Mouse (Mus musculus): ENCODE measurements at regions not wholly inside any gene's neighbourhood (a gene's known extent, or its start where the extent isn't known, plus 50 kb on each side); places are given as distances from the start of the nearest gene placed in this dataset.

DNA sequence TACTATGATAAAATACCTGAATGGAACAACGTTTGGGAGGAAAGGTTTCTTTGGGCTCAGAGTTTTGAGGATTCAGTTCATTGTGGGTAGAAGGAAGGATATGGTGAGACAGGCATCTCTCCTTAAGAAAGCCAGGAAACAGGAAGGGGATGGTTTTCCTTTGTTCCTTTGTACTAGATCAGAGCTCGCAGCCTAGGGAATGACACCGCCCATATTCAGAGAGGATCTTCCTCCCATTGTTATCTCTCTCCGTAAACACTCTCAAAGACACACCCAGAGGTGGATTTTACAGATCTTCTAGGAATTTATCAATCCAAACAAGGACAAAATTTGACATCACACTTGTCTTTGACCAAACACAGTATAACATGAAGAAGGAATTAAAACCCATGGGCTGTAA is 439.0 kb downstream of the Wdr11 start:
- no peak for DNase-seq (ENCODE audit: extremely low spot score)

DNA sequence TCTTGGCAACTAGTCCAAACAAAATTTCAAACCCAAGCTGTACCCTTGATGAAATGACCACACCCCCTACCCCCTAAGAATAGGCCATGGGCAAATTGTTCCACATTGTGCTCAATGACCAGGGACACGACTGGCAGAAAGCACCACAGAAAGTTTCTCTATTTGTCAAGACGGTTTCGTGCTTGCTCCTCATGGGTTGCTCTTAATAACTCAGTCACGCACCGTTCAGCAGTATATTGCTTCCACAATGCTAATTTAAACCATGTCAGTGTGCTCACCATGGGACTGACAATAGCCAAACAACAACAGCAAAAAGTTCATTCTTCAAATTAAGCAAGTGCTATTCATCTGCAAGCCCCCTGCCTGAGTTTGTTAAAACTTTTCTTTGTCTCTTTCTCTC is 444.6 kb downstream of the Wdr11 start:
- no peak for DNase-seq (ENCODE audit: extremely low spot score)

DNA sequence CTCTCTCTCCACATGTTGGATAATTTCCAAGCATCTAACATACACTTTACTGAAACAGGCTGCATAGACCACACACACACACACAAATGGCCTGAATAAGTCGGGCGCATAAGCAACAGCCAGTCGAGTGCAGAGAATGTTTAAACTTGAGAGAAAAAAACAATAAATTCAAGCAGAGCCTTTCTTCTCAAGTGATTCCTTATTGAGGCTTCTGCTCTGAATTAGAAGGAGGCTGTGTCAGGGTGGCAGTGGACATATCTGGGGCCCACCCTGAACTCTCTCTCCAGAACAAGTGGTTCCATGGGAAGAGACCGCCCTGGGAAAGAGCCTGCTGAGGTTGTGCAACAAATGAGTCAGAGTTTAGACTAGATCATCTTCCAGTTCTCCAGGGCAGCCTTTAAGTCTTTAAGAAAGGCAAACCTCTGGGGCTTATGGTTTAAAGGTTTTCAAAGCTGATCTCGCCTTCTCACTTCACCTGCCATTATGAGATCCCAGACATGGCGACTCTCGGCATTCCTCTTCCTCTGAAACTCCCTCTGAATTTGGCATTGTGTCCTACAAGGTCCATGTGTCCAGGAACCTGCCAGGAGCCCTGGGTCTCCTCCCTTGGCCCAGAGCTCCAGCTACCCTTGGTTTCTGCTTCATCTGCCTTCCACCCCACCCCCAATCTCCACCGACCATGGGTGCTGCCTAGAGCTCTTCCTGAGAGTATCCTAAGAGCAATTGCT is 445.3 kb downstream of the Wdr11 start:
- DNase-seq (ENCODE audit: extremely low spot score): no peak

DNA sequence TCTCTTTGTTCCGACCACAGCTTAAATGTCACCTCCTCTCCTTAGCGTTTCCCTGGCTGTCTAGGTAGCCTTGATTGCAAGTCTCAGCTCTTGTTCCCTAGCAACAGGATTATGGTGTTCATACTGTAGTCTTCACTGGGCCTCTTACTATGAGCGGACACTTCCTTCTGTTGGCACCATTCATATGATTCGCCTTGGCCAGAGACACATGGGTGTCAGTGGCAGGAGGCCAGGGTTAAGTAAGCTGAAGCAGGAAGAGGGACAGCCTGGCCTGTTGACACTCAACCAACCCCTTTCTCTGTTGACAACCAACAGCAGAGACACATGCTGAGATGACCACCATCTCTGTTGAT is 445.9 kb downstream of the Wdr11 start:
- no peak for DNase-seq (ENCODE audit: extremely low spot score)

DNA sequence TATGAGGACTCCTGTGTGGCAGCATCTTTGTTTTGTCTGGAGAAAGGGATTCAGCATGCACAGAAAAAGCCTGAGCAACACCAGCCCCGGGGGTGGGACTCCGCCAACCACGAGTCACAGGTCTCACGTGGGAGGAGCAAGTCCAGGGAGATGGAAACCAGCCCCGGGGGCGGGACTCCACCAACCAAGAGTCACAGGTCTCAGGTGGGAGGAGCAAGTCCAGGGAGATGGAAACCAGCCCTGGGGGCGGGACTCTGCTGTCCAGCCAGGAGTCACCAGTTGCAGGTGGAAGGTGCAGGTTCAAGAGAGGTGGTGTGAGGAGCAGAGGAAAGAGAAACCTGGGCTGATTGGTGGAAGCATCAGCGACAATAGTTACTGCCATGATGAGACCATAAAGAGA is 448.9 kb downstream of the Wdr11 start:
- DNase-seq (ENCODE audit: extremely low spot score): no peak

DNA sequence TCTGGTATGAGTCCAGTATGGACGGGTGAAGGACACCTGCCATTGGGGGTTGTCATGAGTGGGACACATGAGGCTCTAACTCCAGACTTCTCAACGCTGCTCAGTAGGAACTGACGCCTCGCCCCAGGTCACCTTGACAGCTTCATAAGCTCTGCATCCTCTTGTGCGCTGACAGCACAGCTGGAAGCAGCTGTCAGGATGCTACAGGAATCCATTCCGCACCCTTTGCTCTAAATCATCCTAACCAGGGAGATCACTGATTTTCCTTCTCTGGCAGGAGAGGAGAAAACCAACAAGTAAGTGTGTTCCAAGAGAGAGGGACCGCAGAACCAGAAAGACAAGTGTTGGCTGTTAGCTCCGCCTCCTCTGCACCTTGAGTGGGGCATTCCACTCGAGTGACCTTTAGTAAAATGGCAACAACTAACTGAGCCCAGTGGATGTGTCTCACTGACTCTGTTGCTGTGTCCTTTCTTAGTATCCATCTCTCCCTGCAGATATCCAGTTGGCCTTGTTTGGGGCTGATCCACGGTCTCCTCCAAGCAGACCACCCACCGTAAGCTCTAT is 449.8 kb downstream of the Wdr11 start:
- DNase-seq (ENCODE audit: extremely low spot score): no peak

DNA sequence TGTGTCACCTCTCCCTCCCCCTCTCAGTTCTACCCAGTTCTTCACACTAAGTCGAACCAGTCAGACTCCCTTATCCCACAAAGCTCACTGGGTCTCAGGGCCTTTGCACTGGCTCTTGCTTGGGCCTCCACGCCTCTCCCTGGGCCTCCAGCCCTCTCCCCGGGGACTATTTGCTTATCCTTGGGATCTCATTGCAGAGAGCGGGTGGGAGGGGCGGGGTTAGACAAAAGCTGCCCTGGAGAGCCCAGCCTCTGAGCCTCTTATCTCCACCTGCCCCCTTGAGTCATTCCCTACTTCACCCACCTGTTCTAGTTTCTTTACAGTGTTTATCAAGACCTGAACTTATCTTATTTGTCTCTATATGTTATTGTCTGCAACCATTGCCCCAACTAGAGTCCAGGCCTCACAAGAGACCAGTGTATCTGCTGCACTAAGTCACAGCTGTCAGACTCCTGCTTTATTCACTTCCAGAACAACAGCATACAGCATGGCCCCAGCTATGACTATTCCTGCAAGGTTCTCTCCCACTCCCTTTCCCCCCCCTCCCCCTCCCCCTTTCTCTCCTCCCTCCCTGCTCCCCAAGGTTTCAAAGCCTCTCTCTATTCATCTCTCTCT is 450.7 kb downstream of the Wdr11 start:
- DNase-seq (ENCODE audit: extremely low spot score): no peak

DNA sequence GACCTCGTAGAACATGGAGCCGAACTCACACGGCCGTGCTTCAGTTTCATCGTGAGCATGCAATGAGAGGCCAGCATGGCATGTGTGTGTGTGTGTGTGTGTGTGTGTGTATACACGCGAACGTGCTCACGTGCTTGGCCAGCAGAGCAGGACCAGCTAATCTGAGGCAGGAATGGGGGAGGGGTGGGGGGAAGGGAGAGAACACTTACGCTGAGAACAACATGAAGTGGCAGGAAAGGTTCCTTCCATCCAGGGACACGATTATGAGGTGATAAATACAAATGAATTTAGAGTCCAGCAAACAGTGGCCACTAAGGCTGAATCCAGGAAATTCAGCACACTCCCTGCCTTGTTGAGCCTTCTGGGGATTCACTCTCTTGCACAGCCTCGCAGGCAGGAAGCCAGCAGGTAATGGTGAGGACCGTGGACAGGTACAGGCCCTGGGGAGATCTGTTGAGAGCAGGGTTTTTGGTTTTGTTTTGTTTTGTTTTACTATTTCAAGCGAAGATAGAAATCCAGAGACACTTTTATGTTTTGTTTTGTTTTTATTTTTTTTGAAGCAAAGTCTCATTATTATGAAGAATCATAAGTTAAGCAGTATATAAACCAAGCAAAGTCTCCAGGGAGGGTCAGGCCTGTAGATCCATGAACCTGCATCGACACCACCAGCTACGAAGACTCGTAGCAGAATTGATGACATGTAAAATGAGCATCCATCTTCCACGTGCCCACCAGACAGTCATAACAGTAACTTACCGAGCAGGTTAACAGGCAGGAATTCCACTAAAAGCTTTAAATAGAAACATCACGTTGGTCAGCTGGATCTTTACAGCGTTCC is 452.0 kb downstream of the Wdr11 start:
- no peak for DNase-seq (ENCODE audit: extremely low spot score)

DNA sequence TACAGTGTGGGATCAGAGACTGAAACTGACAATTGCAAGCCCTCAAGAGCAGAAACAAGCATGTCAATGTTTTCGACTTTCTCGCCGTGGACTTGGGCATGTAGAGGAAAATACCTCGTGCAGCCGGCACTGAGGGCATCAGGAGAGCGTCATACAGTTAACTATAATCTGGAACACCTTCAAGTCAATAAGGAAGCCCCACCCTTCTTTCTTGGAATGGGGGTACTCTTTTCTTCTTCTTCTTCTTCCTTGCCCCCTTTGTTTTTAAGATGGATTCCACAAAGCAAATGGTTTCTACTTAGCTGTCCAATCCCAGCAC is 452.5 kb downstream of the Wdr11 start:
- no peak for DNase-seq (ENCODE audit: extremely low spot score)

DNA sequence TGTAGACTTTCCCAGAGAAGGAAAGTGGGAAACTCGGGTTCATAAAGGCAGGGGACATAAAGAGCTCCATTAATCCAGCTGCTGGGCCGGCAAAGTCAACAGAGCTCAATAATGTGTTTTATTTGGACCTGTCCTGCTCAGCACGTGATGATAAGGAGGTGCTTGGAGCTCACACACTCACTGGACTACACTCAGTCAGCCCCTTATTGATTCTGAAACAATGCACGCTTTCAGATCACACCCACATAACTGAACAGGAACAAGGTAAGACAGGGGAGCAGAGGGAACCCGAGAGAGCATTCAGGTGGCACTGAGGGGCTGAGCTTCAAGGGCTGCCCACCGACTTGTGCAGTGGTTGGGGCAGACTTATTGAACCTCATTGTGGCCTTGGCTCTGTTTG is 452.9 kb downstream of the Wdr11 start:
- no peak for DNase-seq (ENCODE audit: extremely low spot score)

DNA sequence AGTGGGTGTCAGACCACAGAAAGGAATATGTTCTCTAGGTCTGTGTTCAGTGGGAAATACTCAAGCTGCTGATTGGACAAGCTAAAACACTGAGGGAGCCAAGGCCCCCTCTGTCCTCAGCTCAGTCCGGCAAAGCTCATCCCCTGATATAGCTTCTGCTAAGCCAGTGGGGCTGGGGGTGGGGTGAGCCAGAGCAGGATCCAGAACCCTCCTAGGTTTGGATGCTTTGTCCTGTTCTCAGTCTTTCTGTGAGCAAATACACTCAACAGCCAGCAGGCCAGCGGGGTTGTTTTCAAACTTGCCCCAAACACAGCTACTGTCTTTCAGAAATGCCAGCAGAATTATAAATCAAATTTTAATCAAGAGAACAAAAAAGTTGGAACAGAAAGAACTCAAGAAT is 454.4 kb downstream of the Wdr11 start:
- no peak for DNase-seq (ENCODE audit: extremely low spot score)

DNA sequence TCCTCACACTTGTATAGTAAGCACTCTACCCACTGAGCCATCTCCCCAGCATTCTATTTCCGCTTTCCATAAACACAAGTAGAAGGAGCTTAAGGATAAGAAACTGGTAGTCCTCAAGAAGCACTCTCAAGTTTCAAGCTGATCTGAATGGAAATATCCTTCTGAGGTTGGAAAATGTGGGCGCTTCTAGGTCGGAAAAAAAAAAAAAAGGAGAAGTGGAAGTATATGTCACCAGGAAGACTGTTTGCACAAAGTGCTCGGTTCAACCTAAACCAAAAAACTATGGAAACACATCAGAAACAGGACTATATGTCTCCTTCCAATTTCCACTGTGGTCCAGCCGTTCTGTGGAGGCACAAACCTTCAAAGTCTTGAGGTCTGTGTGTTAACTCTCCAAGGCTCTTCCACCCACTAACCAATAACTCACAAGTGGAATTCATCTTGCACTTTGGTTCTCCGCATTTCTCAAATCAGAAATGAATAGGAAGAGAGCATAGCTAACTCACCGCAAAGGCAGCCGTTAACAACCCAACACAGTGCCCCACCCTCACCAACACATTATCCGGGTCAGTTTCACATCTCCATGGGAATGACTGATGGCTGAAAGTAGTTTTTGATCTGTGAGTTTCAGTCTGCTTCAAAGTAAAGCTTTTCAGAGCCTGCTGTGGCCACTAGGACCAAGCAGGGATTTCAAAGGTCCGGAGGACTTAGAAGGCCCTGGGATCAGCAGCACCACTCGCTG is 455.8 kb downstream of the Wdr11 start:
- no peak for DNase-seq (ENCODE audit: extremely low spot score)

DNA sequence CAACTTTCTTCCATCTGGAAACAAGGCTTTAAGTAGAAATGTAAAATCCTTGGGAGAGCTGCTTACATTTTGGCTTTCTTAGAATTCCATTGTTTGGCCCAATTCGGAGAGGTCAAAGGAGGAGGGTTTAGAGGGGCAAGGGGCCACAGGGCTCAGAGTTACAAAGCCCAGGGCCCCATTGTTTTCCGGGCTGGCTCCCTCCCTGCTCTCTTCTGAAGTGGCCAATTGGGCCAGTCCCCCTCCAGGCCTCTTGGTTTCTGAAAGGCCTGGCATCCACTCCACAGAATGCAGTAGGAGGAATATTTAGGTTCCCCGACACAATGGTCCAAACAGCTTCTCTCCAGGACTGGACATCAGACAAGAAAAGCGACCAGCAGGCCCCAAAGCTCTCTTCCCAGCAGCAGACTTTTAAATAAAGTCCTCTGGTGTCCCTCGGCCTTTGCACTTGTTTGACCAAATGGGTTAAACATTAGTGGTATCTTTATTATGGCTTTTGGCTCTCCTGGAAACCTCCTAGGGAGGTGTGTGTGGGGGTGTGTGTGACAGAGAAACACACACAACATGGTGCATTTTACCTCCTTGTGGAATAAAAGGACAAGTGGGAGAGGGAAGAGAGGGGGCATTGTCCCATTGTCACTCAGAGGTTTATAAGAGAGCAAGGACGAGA is 456.6 kb downstream of the Wdr11 start:
- peak; percentile 73 for DNase-seq (ENCODE audit: extremely low spot score)

DNA sequence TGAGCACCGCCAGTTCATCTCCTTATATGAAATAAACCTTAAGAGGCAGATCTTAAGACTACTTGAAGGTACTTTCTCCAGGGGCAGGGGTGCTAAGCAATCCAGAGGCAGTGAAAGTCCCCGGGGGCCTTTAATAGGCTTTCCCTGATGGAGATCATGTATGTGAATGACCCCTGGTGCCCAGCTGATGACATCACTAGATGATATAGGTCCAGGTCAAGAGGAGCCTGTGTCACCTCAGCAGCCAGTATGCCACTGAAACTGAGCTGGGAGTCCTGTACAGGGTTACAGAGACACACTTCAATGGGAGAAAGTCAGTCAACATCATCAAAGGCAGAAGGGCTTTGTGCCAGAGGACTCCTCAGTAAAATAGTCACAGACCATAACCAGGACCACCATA is 457.8 kb downstream of the Wdr11 start:
- DNase-seq (ENCODE audit: extremely low spot score): no peak

DNA sequence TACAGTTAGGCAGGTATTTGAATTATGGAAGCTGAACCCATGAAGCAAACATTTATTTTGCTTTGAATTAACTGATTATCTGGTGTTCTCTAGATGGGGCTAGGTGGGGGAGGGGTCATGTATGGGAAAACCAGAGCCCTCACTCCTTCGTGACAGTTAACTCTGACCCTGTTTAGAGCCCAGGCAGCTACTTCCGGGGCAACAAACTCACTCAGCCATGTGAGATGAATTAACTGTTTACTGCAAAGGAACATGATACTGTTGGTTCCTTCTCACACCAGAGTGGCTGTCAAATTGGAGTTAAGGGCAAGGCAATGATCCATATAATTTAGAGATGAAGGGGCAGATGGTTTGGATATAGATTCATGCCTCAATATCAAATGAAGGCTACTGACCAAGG is 458.5 kb downstream of the Wdr11 start:
- DNase-seq (ENCODE audit: extremely low spot score): no peak

DNA sequence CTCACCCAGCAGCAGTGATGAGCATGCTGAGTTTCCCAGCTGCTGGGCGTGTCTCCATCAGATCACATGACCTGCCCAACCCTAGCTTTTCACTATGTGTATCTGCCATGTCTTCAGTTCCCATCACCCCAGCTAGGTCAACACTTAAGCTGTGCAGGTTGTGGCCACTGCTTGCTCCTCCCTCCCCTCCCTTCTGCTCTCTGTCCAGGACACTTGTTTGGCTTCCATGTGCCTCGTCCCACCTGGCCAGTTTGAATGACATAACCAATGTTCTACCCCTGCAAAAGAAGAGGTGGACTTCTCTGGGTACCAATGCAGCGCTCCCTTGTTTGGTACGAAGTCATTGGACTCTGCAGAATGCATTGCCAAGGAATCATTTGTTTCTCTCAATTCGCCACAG is 460.7 kb downstream of the Wdr11 start:
- no peak for DNase-seq (ENCODE audit: extremely low spot score)

DNA sequence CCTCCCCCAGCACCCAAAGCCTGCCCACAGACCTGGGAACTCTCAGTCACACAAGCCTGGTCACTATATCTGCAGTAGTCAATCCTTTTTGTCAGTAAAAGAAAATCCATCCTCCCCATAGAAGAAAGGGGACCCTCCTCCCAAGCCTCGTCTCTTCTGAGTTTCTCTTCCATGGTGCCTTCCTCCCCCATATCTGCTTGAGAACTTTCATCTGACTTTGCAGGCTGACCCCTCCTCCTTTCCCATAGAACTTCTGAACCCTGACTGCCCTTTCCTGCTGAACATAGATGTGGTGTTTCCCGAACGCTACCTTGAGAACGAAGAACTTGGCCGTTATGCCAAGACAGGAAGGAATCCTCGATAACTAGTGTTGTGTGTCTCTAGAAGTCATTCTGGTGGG is 462.5 kb downstream of the Ate1 start:
- DNase-seq (ENCODE audit: extremely low spot score): no peak

DNA sequence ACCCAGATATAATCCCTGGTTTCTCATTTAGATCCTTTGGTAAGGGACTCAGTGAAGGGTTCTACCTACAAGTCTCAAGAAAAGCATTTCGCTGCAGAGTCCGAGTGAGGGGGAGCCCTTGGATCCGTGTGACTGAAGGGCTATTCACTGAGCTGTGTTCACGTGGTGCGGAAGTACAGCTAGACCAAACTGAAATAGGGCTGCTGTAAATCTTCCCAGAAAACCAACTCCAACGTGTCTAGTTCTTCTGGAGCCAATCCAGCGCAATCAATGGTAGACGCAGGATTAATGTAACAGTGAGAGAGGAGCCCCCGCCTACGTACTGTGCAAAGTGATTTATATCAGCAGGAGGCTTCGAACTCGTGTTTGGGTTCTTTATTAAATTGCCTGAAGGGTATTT is 461.9 kb downstream of the Ate1 start:
- DNase-seq (ENCODE audit: extremely low spot score): no peak

DNA sequence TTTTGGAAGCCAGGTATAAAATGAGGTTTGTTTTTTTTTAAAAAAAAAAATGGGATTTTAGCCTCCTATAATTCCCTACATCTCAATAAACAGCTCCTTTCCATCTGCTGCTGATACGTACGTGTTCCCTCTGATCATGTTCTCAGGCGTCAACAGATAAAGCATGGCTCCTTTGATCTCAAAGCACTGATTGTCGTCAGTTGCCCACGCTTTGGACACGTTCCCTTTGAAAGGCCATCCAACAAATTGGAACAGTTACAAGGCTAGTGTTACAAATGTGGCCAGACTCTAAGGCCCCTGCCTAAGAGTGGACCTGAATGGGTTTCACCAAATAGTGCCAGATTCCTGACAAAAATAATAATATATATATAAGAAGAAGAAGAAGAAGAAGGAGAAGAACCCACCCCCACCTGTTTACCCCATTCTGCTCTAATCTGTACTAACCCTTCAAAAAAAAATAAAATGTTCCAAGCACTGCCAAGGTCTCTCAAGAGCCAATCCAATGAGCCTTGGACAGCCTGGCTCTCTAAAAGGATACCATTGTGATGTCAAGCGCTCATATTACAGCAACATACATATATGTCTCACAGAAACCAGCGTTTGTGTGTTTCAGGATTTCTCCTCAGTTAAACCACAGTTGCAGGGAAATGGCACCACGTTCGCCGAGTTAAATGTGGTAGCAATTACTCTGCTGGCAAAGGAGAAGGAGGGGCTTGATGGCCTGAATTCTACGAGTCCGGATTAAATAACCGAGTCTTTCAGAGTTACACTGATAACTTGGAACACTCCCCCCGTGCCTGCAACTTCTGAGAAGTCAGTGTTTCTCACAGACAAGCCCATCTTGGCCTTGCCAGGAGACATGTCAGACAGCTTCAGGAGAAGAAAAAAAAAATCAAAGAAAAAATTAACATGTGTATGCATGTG is 460.2 kb downstream of the Ate1 start:
- no peak for DNase-seq (ENCODE audit: extremely low spot score)

DNA sequence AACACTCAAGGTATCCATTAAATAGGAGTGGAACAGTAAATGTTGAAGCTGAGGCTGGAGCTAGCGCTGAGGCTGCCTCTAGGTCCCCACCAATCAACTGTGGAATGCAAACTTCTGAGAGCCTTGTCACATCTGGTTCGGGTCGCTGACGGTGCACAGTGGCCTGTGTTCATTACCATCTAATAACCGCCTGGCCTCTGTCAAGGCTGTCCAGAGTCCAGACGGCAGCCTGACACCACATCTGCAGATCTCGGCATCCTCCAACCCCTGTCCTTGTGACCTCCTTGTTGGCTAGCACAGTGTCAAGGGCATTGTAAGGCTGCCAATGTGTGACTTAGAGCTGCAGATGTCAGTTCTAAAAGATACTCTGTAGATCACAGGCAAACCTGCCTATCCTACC is 455.7 kb downstream of the Ate1 start:
- no peak for DNase-seq (ENCODE audit: extremely low spot score)

DNA sequence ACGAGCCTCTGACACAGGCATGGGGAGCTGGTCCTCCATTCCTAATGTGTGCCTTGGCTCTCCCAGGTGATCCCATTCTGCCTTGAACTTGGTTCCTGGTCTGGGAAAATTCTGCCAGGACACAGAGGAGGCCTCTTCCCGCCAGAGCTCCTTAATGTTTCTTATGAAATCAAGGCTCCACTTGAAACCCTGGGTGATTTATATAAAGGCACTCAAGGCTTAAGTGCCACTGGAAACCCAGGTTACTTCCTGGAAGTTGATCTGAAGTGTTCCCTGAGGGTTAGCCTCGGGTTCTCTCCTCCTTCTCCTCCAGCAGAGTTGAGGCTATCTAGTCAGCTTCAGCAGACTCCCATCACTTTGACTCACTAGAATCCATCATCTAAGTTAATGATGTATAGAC is 451.9 kb downstream of the Ate1 start:
- no peak for DNase-seq (ENCODE audit: extremely low spot score)
